Mouse (Mus musculus): ENCODE data around the gene Spen.

- no peak for TF ChIP-seq GATA1 (IDR thresholded peaks at IDR 0.05; ENCODE audit: low read length)
- no peak for TF ChIP-seq TAL1 (IDR thresholded peaks at IDR 0.05; ENCODE audit: low read length)
Observed at GRCm38 (mm10) chr4:141456193-141456938, 82.0 kb downstream of the Spen start.
